Mouse (Mus musculus) kidney, adult 2 months (tissue): ENCODE data around the gene Eprs. TPM values are rescaled to one million over a fixed set of nuclear protein-coding genes. Genes with fewer than 3 reads are reported as not detected.

Source experiments
- DNase-seq: peaks from one replicate; pipeline ENCODE4 v3.0.0; 2021
- H3K27ac ChIP-seq: fragments of 200-500 bp; 2 replicates; pipeline ENCODE4 v1.5.1; 2012; ENCODE audit warnings: low read depth, low read length, control low read depth, inconsistent platforms; ENCODE audit not compliant: insufficient read depth
- H3K27me3 ChIP-seq: fragments of 200-500 bp; replicated peaks from 2 replicates; pipeline ENCODE4 v1.6.1; 2012; ENCODE audit warnings: mild to moderate bottlenecking, moderate library complexity, low read length, inconsistent platforms; ENCODE audit not compliant: control insufficient read depth, insufficient read depth
- H3K36me3 ChIP-seq: fragments of 200-500 bp; 2 replicates; pipeline ENCODE4 v1.6.1; 2012; ENCODE audit warnings: mild to moderate bottlenecking, moderate library complexity, low read length, inconsistent platforms; ENCODE audit not compliant: control insufficient read depth, insufficient read depth
- H3K4me1 ChIP-seq: fragments of 200-500 bp; 2 replicates; pipeline ENCODE4 v1.6.1; 2011; ENCODE audit warnings: low read length; ENCODE audit not compliant: control insufficient read depth, insufficient read depth
- H3K4me3 ChIP-seq: fragments of 200-500 bp; 2 replicates; pipeline ENCODE4 v1.5.1; 2011; ENCODE audit warnings: mild to moderate bottlenecking, low read depth, low read length, control low read depth; ENCODE audit not compliant: insufficient read depth
- CTCF ChIP-seq: fragments of 200-500 bp; conservative IDR thresholded peaks from 2 replicates; pipeline ENCODE4 v1.5.1; 2011; ENCODE audit warnings: low read depth, mild to moderate bottlenecking, control low read depth, low read length, moderate library complexity, mixed read lengths; ENCODE audit not compliant: insufficient read depth, insufficient read length
- POLR2A ChIP-seq: fragments of 200-500 bp; IDR thresholded peaks from one replicate; pipeline ENCODE4 v1.6.1; 2011; ENCODE audit warnings: low read depth, low read length, control low read depth
- WGBS: fragments of 180-500 bp; shearing (Covaris S2); methylation state at CpG from one replicate; pipeline ENCODE4 v1.1.7; 2018; 5-methylcytosine and 5-hydroxymethylcytosine counted together
- polyA plus RNA-seq: library from polyadenylated mRNA; depleted of rRNA; stranded (reverse); fragments of >200 nt; gene quantifications from 2 replicates; pipeline ENCODE4 v1.2.3, GENCODE M21; 2012

Eprs gene
- polyA plus RNA-seq, 1 experiment: 13.0 TPM

DNA sequence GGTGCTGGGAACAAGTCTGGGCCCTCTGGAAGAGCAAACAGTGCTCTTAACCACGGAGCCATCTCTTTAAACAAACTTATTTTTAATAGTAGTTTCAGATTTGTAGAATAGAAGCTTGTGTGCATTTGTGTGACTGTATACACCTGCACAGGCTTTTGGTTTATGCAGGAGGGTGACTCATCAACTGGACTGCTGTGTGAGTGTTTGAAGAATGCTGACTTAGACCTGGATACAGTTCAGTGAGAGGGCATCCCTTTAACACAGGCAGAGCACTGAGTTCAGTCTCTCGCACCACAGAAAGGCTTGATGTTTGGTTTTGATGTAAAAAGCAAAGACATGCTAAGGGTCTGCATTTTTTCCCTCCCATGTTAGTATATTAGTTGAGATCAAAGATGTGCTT is 14.6 kb downstream of the Eprs start:
- Histone ChIP-seq H3K27me3 (no peaks in the 10 kb centered on the region), H3K27ac (no peak overlapping the region), H3K4me1 (no peaks in the 10 kb centered on the region), H3K36me3 (peaks cover 19% of the 10 kb centered on the region), H3K4me3 (no peak overlapping the region)
- WGBS: 75% methylated on average over 2 of the region's 2 CpGs
- TF ChIP-seq POLR2A: no peak
- no peak for TF ChIP-seq CTCF
- DNase-seq: peak; percentile 54

DNA sequence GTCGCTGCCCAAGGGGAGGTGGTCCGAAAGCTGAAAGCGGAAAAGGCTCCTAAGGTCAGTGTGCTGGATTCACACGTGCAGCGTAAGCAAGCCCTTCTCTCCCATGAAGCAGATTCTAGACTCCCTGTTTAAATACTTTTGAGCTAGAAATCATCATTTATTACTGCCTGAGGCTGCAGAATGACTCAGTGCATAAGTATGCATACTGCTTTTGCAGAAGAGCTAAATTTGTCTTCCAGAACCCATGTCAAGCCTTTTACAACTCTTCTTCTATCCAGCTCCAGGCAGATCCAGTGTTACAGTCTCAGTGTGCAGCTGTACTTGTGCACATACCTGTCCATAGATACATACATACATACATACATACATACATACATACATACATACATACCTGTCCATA is 38.8 kb downstream of the Eprs start:
- Histone ChIP-seq H3K27ac (no peak overlapping the region), H3K36me3 (peaks cover 9% of the 10 kb centered on the region), H3K4me1 (no peaks in the 10 kb centered on the region), H3K4me3 (no peak overlapping the region), H3K27me3 (no peaks in the 10 kb centered on the region)
- 81% methylated on average over 5 of the region's 5 CpGs for WGBS
- no peak for DNase-seq
- TF ChIP-seq CTCF (no peak), POLR2A (no peak)

DNA sequence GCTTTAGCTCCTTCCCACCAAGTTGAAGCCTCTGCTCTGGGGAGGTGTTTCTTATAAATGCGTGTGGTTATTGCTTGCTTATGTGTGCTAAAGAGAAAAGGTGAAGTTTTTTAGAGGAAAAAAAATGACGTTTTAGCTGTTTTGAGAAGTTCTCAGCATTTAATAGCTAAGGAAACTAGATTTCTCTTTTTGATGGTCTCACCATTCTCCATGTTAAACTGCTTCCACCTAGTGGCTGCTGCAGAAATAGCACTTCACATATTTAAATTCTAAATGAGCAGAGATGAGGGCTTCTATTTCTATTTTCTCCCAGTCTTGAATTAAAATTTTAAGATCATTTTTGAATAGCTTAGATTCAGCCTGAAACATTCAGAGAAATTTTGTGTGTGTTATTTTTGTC is 41.2 kb downstream of the Eprs start:
- TF ChIP-seq POLR2A: no peak
- 0 out of 2 replicates have a peak, but pooled peaks have one; percentile 17 for TF ChIP-seq CTCF

DNA sequence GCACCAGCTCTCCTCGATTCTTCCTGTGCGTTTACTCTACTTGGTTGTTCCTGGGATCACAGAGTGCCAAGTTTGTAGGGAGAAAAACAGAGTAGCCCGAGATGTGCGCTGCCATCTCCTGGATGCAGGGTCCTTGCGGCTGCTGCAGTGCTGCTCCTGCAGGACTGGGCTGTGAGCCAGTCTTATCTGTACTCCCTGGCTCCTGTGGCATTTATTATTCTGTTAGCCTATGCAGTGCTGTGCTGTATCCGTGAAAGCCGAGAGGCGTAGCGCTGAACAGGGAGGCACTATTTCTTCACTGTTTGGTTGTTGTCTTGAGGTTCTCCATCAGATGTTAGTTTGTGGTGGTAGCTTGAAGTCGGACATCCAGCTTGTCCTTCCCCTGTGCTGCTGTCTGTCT is 43.1 kb downstream of the Eprs start:
- Histone ChIP-seq H3K27me3 (no peaks in the 10 kb centered on the region), H3K4me1 (no peaks in the 10 kb centered on the region), H3K27ac (no peak overlapping the region), H3K4me3 (no peak overlapping the region), H3K36me3 (peaks cover 7% of the 10 kb centered on the region)
- WGBS: 85% methylated on average over 10 of the region's 10 CpGs
- TF ChIP-seq POLR2A: no peak
- TF ChIP-seq CTCF: no peak
- no peak for DNase-seq

More for the DNA sequence above, 41.2 kb downstream of the Eprs start:
- no peaks in the 10 kb centered on the region for H3K27me3 ChIP-seq
- no peaks in the 10 kb centered on the region for H3K4me1 ChIP-seq
- peak; percentile 33 for DNase-seq
- 29% methylated on average over 2 of the region's 2 CpGs for WGBS
- no peak overlapping the region for H3K4me3 ChIP-seq
- H3K36me3 ChIP-seq: peaks cover 6% of the 10 kb centered on the region
- no peak overlapping the region for H3K27ac ChIP-seq

DNA sequence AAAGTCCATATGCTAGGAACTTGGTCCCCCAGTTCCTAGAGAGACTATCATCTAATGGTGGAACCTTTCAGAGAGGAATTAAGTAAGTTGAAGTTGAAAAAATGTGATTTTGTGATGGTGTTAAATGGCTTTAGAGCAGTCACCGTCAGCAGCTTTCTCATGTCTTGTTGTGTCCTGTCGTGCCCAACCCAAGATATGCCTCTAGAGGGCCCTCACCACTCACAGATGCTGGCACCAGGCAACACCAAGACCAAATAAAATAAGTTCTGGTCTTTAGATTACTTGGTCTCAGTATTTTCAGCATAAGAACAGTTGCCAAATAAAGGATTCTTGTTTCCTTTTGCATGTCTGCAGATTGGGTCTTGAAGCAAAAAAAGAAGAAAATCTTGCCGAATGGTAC is 47.0 kb downstream of the Eprs start:
- H3K4me3 ChIP-seq: no peak overlapping the region
- 0 out of 2 replicates have a peak, but pooled peaks have one; percentile 15 for TF ChIP-seq CTCF
- TF ChIP-seq POLR2A: no peak
- DNase-seq: no peak
- WGBS: 77% methylated on average over 3 of the region's 3 CpGs
- peaks cover 7% of the 10 kb centered on the region for H3K36me3 ChIP-seq
- H3K4me1 ChIP-seq: no peaks in the 10 kb centered on the region
- no peaks in the 10 kb centered on the region for H3K27me3 ChIP-seq
- no peak overlapping the region for H3K27ac ChIP-seq

DNA sequence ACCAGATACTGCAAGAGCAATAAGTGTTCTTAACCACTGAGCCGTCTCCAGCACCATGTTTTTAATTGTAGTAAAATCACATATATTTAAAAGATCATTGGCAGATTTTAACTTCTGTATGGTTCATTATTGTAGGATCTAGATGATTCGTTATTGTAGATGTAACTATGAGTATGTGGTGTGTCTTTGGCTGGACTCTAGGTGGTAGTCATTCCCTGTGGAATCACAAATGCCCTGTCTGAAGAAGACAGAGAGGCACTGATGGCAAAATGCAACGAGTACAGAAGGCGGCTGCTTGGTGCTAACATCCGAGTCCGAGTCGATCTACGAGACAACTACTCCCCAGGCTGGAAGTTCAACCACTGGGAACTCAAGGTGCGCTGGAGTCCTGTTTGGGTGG is 55.2 kb downstream of the Eprs start:
- no peak for DNase-seq
- Histone ChIP-seq H3K36me3 (peaks cover 4% of the 10 kb centered on the region), H3K4me1 (no peaks in the 10 kb centered on the region), H3K27ac (no peak overlapping the region), H3K4me3 (no peak overlapping the region), H3K27me3 (no peaks in the 10 kb centered on the region)
- WGBS: 92% methylated on average over 9 of the region's 9 CpGs
- TF ChIP-seq CTCF (no peak), POLR2A (no peak)

DNA sequence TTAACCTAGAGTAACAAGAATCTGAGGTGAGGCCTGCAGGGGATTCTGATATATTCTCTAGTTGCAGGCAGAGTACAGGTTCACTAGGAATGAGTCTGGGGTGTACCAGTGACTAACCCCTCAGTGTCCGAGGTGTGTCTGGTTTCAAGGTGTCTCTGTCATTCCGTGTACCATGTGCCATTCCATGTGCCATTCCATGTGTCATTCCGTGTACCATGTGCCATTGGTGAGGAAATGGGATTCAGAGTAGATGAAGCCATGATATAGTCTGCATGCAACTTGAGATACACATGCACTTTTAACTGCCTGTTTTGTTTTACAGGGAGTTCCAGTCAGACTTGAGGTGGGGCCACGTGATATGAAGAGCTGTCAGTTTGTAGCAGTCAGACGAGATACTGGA is 57.0 kb downstream of the Eprs start:
- H3K4me1 ChIP-seq: no peaks in the 10 kb centered on the region
- WGBS: 90% methylated on average over 5 of the region's 5 CpGs
- TF ChIP-seq POLR2A: no peak
- no peak for TF ChIP-seq CTCF
- H3K27me3 ChIP-seq: no peaks in the 10 kb centered on the region
- DNase-seq: no peak
- H3K4me3 ChIP-seq: no peak overlapping the region
- peaks cover 2% of the 10 kb centered on the region for H3K36me3 ChIP-seq
- no peak overlapping the region for H3K27ac ChIP-seq
